Mouse (Mus musculus) embryo, embryonic 10 days (tissue): Measurements from ENCODE around the gene Zbtb45.
A peak's percentile ranks its signal among the peaks of the same experiment; 100 is the strongest.

Source experiments
- DNase-seq: peaks from one replicate; pipeline ENCODE4 v3.0.0-alpha.2; 2015; ENCODE audit warnings: low spot score

The Zbtb45 gene

GRCm38 (mm10) chr7:13034148-13034977, 24.5 kb upstream of the Zbtb45 start, which contains the start of gene Chmp2a:
Gene Chmp2a, minus strand, starts transcription at chr7:13034807.
- DNase-seq, result peak; percentile 99

GRCm38 (mm10) chr7:13033451-13034147, 23.8 kb upstream of the Zbtb45 start:
- no peak for DNase-seq

GRCm38 (mm10) chr7:13032541-13032940, 22.7 kb upstream of the Zbtb45 start:
- DNase-seq, result no peak

GRCm38 (mm10) chr7:13031983-13032382, 22.1 kb upstream of the Zbtb45 start:
- DNase-seq, result no peak

GRCm38 (mm10) chr7:13031069-13031468, 21.2 kb upstream of the Zbtb45 start:
- no peak for DNase-seq

GRCm38 (mm10) chr7:13028986-13029385, 19.2 kb upstream of the Zbtb45 start:
- DNase-seq, result no peak

- no peak for DNase-seq
Observed at GRCm38 (mm10) chr7:13025511-13026112, 15.8 kb upstream of the Zbtb45 start.

GRCm38 (mm10) chr7:13024805-13025204, 15.0 kb upstream of the Zbtb45 start:
- peak; percentile 78 for DNase-seq

- peak; percentile 96 for DNase-seq
Observed at GRCm38 (mm10) chr7:13023928-13024731, 14.3 kb upstream of the Zbtb45 start.

GRCm38 (mm10) chr7:13022773-13023535, 13.1 kb upstream of the Zbtb45 start:
- peak; percentile 94 for DNase-seq

GRCm38 (mm10) chr7:13015217-13015616, 5.4 kb upstream of the Zbtb45 start:
- DNase-seq, result no peak

GRCm38 (mm10) chr7:13014275-13014839, 4.5 kb upstream of the Zbtb45 start:
- no peak for DNase-seq

GRCm38 (mm10) chr7:13013671-13014070, 3.8 kb upstream of the Zbtb45 start:
- no peak for DNase-seq

GRCm38 (mm10) chr7:13009143-13010004, 460 bp downstream of the Zbtb45 start:
- peak; percentile 99 for DNase-seq

GRCm38 (mm10) chr7:13007341-13008092, 2.3 kb downstream of the Zbtb45 start:
- DNase-seq, result no peak

- no peak for DNase-seq
Observed at GRCm38 (mm10) chr7:13006531-13006930, 3.3 kb downstream of the Zbtb45 start.

GRCm38 (mm10) chr7:13006011-13006410, 3.8 kb downstream of the Zbtb45 start:
- no peak for DNase-seq

GRCm38 (mm10) chr7:13003380-13003779, 6.5 kb downstream of the Zbtb45 start:
- DNase-seq, result no peak

GRCm38 (mm10) chr7:13001584-13001983, 8.2 kb downstream of the Zbtb45 start:
- no peak for DNase-seq
